Mouse (Mus musculus) stomach, postnatal 0 days (tissue): ENCODE measurements at regions not wholly inside any gene's neighbourhood (a gene's known extent, or its start where the extent isn't known, plus 50 kb on each side); places are given as distances from the start of the nearest gene placed in this dataset.

ENCODE experiments used
- ATAC-seq: fragments of 200-750 bp; cut with Nextera tagmentation; 2 replicates; pipeline ENCODE4 v1.8.0; 2017; ENCODE audit not compliant: low FRiP score, low TSS enrichment
- DNase-seq: peaks from one replicate; pipeline ENCODE4 v3.0.0-alpha.2; 2016; ENCODE audit warnings: low spot score
- H3K27ac ChIP-seq: fragments of 300-500 bp; sonication (generic); replicated peaks from 2 replicates; pipeline ENCODE4 v1.5.1; 2014; ENCODE audit warnings: mild to moderate bottlenecking, control low read depth
- H3K27me3 ChIP-seq: fragments of 300-500 bp; sonication (generic); 2 replicates; pipeline ENCODE4 v1.6.1; 2014; ENCODE audit warnings: low read length; ENCODE audit not compliant: control insufficient read depth, insufficient read depth
- H3K36me3 ChIP-seq: fragments of 300-500 bp; sonication (generic); 2 replicates; pipeline ENCODE4 v1.6.1; 2014; ENCODE audit warnings: low read length, mixed read lengths; ENCODE audit not compliant: control insufficient read depth, insufficient read depth
- H3K4me1 ChIP-seq: fragments of 300-500 bp; sonication (generic); replicated peaks from 2 replicates; pipeline ENCODE4 v1.6.1; 2014; ENCODE audit warnings: antibody characterized with exemption; ENCODE audit not compliant: control insufficient read depth, insufficient read depth
- H3K4me2 ChIP-seq: fragments of 300-500 bp; sonication (generic); replicated peaks from 2 replicates; pipeline ENCODE4 v1.6.1; 2014; ENCODE audit warnings: low read depth, mild to moderate bottlenecking, control low read depth, moderate library complexity
- H3K4me3 ChIP-seq: fragments of 300-500 bp; sonication (generic); 2 replicates; pipeline ENCODE4 v1.5.1; 2014; ENCODE audit warnings: low read depth, low read length, control low read depth
- H3K9ac ChIP-seq: fragments of 300-500 bp; sonication (generic); 2 replicates; pipeline ENCODE4 v1.6.1; 2014; ENCODE audit warnings: mild to moderate bottlenecking, low read length, control low read depth, mixed read lengths
- H3K9me3 ChIP-seq: fragments of 300-500 bp; sonication (generic); 2 replicates; pipeline ENCODE4 v1.6.1; 2016; ENCODE audit warnings: low read length; ENCODE audit not compliant: control insufficient read depth
- CTCF ChIP-seq: IDR thresholded peaks from 2 replicates; pipeline ENCODE4 v1.5.1; 2016; ENCODE audit warnings: antibody characterized with exemption, low read depth, mild to moderate bottlenecking, moderate library complexity
- EP300 ChIP-seq: optimal IDR thresholded peaks from 2 replicates; pipeline ENCODE3; 2016; ENCODE audit warnings: antibody characterized with exemption
- WGBS: fragments of 180-500 bp; shearing (Covaris S2); extraction: QIAGEN DNeasy Blood & Tissue Kit; methylation state at CpG from one replicate; pipeline ENCODE4 v1.1.7; 2014; 5-methylcytosine and 5-hydroxymethylcytosine counted together

DNA sequence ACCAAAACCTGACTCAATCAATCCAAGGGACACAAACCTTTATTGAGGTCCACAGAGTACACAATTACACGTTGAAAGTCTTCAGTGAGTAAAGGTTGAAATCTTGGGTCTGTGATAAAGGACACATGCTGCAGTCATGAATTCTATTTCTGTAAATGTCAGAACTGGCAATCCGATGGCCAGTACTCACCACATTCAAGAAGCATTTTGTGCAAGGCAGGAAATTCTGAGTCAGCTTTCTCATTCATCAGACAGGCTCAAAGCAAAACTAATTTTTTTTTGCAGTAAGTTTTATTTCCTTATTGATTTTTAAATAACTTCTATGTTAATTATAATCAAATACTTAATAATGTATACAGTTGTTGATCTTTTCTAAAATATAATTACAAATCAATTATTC lies 616.7 kb downstream of the Efnb2 start:
- Histone ChIP-seq H3K4me1 (no peaks in the 10 kb centered on the region), H3K36me3 (no peaks in the 10 kb centered on the region), H3K27me3 (no peaks in the 10 kb centered on the region), H3K9ac (no peak overlapping the region), H3K4me3 (no peak overlapping the region), H3K4me2 (no peak overlapping the region), H3K9me3 (no peaks in the 10 kb centered on the region), H3K27ac (no peak overlapping the region)
- WGBS = 58% methylated on average over 2 of the region's 2 CpGs
- TF ChIP-seq EP300 (no peak), CTCF (no peak)
- DNase-seq = no peak
- ATAC-seq = no peak

DNA sequence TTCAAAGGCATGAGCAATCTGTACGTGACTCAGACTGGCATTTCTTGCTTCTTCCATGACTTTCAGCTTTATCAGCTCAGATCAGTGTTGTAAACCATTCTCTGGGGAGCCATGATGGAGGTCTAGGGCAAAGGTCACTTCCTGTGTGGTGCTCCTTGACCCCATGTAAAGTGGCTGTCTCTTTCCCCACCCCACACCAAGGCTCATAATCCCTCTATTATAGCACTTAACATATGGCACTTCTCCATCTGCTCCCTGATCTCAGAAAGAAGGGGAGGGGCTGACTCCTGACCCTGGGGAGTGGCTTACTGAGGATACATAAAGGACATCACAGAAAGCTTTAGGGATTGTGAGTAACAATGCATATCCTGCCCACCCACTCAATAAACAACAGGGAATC lies 623.1 kb downstream of the Efnb2 start:
- Histone ChIP-seq H3K9ac (no peak overlapping the region), H3K9me3 (no peaks in the 10 kb centered on the region), H3K27ac (no peak overlapping the region), H3K36me3 (no peaks in the 10 kb centered on the region), H3K4me3 (no peak overlapping the region), H3K27me3 (no peaks in the 10 kb centered on the region), H3K4me2 (no peak overlapping the region), H3K4me1 (no peaks in the 10 kb centered on the region)
- WGBS = 70% methylated on average over 1 of the region's 1 CpGs
- ATAC-seq (no peak), DNase-seq (no peak)
- TF ChIP-seq EP300 (no peak), CTCF (no peak)

GRCm38 (mm10) chr8:8011151-8011550 lies 649.9 kb downstream of the Efnb2 start:
- no peak overlapping the region for H3K27ac ChIP-seq
- no peak overlapping the region for H3K9ac ChIP-seq
- H3K27me3 ChIP-seq = no peaks in the 10 kb centered on the region
- H3K36me3 ChIP-seq = no peaks in the 10 kb centered on the region
- H3K9me3 ChIP-seq = no peaks in the 10 kb centered on the region
- DNase-seq (no peak), ATAC-seq (no peak)
- H3K4me1 ChIP-seq = no peaks in the 10 kb centered on the region
- H3K4me3 ChIP-seq = no peak overlapping the region
- no peak for TF ChIP-seq CTCF
- TF ChIP-seq EP300 = no peak
- H3K4me2 ChIP-seq = no peak overlapping the region
- 74% methylated on average over 4 of the region's 4 CpGs for WGBS

GRCm38 (mm10) chr8:7994905-7995304 lies 666.1 kb downstream of the Efnb2 start:
- Histone ChIP-seq H3K36me3 (no peaks in the 10 kb centered on the region), H3K4me3 (no peak overlapping the region), H3K9ac (no peak overlapping the region), H3K27me3 (no peaks in the 10 kb centered on the region), H3K4me1 (no peaks in the 10 kb centered on the region), H3K9me3 (no peaks in the 10 kb centered on the region), H3K4me2 (no peak overlapping the region), H3K27ac (no peak overlapping the region)
- 40% methylated on average over 2 of the region's 2 CpGs for WGBS
- DNase-seq (no peak), ATAC-seq (no peak)
- TF ChIP-seq EP300 (no peak), CTCF (no peak)

DNA sequence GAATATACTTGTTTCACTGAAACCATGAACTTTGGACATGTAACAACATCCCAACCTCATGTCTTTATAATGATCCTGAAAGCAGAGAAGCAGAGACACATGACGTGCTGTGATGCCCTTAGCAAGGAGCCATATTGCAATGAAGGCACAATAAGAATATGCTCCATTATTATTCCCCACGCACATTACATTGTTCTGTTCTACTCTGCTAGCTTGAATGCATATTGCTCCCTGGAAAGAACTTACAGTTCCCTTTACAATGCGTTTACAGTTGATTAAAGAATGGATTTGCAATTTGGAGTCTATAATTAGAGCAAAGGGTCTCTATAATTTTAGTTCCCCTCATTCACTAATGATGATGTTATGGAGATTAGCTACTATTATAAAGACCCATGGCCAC lies 672.2 kb downstream of the Efnb2 start:
- Histone ChIP-seq H3K4me3 (no peak overlapping the region), H3K36me3 (no peaks in the 10 kb centered on the region), H3K9me3 (no peaks in the 10 kb centered on the region), H3K9ac (no peak overlapping the region), H3K4me2 (no peak overlapping the region), H3K4me1 (no peaks in the 10 kb centered on the region), H3K27me3 (no peaks in the 10 kb centered on the region), H3K27ac (no peak overlapping the region)
- WGBS = 90% methylated on average over 3 of the region's 3 CpGs
- ATAC-seq (no peak), DNase-seq (no peak)
- TF ChIP-seq CTCF = no peak
- TF ChIP-seq EP300 = no peak

DNA sequence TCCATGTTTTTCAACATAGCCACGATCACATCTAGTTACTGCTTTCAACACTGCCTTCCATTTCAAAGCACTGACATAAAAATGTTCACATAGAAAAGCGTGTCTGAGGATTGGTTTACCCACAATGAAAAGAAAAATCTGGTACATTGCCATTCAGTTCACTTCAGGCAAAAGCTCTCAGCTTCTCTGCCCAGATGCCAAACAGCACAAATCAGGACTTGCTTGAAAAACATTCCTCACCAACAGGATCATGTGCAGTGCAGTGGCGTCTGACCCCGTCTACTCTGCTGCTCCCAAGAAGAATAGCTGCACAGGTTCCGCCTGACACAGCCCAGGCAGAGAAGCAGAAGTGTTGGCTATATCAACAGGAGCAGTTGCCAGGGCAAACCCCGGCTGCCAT lies 684.0 kb downstream of the Efnb2 start:
- Histone ChIP-seq H3K4me1 (no peaks in the 10 kb centered on the region), H3K27me3 (no peaks in the 10 kb centered on the region), H3K27ac (no peak overlapping the region), H3K4me2 (no peak overlapping the region), H3K4me3 (no peak overlapping the region), H3K36me3 (no peaks in the 10 kb centered on the region), H3K9ac (no peak overlapping the region), H3K9me3 (no peaks in the 10 kb centered on the region)
- ATAC-seq (no peak), DNase-seq (no peak)
- TF ChIP-seq CTCF = no peak
- 66% methylated on average over 6 of the region's 6 CpGs for whole genome bisulfite sequencing

- Histone ChIP-seq H3K27ac (no peak overlapping the region), H3K4me3 (no peak overlapping the region), H3K9ac (no peak overlapping the region), H3K36me3 (no peaks in the 10 kb centered on the region), H3K27me3 (no peaks in the 10 kb centered on the region), H3K4me1 (no peaks in the 10 kb centered on the region), H3K4me2 (no peak overlapping the region), H3K9me3 (no peaks in the 10 kb centered on the region)
- DNase-seq = no peak
- TF ChIP-seq EP300 = no peak
- no peak for TF ChIP-seq CTCF
- 79% methylated on average over 4 of the region's 4 CpGs for WGBS
- ATAC-seq = no peak
Measured at GRCm38 (mm10) chr8:7973791-7974190, 687.3 kb downstream of the Efnb2 start.
